Mouse (Mus musculus) embryo, embryonic 11 days (tissue): ENCODE data around the gene Iqsec1.
A peak's percentile ranks its signal among the peaks of the same experiment; 100 is the strongest.

Experiments used
- DNase-seq: peaks from one replicate; pipeline ENCODE4 v3.0.0-alpha.2; 2015

Iqsec1 gene

DNA sequence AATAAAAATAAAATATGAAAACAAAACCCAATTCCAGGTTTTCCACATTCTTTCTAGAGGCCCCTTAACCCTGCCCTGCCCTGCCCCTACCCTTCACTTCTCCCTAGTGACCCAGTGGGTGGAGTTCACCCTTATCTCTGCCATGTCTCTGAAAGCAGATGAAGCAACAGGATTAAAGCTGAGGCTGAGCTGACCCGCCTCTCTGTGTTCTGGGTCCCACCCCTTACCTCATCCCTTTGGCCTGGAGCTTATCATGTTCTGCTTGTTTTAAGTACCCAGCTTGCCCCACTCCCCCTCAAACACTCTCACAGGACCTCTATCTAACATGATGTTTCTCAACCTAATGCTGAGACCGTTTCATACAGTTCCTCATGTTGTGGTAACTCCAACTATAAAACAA, 238.4 kb downstream of the Iqsec1 start:
- no peak for DNase-seq

DNA sequence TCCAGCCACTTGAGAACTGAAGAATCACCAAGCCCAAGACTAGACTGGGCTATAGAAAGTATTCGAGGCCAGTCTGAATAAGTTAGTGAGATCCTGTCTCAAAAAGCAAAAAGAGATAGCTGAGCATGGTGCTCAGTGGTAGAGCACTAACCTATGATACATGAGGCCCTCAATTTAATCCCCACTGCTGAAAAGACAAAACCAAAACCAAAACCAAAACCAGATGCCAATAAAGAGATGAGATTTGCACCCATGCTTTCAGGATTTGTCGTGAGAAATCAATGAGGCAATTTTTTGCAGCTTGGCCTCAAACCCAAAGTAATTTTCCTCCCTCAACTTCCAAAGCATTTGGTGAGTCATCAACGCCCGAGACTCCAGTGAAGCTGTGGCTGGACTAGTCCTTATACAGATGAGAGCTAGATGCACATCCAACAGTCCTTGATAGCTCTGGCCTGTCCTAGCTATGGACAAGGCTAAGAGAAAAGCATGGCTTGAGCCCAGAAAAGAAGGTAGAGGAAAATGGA, 239.0 kb downstream of the Iqsec1 start:
- no peak for DNase-seq

DNA sequence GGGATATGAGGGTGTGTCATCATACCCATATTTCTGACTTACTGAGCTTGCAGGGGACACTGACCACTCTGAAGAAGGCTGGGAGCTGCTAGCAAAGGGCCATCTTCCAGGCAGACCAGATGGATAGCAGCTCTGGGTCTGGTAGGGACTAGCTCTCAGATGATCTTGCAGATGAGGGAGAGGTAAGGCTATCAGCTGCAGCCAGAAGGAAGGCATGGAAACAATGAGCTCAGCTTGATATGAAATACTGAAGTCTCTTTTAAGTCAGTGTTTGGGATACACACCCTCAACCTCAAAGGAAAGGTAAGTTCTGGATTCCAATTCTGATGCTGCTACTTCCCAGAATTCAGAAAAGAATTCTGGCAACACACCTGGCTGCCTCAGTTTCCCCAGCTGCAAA, 239.5 kb downstream of the Iqsec1 start:
- no peak for DNase-seq

DNA sequence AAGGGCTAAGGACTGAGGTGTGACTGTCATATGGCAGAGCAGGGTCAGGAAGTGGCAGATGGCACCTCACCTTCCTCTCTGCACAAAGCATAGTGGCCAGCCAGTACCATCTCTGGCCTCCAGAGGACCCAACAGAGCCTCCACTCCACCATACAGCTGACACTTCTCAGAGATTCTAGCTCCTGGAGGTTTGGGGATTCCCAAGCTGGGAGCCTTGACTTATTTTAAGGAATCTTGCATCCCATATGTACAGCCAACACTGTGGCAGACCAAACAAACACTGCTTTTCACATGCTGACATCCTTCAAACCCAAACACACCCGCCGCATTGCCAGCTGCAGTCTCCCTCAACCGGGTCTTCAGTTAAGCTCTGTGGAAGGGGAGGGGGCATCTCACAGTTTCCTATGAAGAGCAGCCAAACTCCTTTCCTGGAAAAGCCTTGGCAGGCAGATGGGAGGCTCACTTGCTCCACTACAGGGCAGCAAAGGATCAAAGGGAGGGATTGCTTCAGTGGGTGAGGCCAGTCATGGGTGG, 242.1 kb downstream of the Iqsec1 start:
- no peak for DNase-seq

DNA sequence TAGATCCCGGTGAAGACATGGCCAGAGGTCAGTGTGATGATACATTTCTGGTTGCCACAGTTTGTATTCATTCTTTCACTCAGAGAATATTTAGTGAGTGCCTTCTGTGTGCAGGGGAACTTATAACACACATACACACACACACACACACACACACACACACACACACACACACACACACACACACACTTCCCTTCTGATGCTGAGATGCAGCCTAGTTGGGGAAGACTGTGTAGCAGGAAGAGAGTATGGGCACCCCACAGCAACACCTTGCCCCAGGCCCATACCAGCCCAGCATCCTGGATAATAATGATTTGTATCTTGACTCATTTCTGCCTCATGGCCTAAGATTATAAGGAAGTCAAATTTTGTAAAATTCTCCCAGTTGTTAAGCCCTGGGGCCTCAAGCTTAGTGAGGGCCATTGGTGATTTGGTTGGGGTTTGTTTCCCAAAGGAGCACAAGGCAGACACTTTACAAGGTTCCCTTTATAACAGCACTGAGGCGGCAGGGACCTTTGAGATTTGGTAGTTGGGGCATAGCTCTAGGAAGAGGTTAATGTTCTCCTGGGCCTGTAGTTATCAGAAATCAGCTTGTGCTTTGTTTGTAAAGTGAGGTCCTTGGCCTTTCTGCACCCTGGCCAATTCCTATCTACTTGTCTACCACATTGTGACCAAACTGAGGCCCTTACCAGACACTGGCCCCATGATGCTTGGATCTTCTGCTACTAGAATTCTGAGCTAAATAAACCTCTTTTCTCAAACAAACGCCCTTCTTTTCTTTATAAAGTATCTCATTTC, 242.9 kb downstream of the Iqsec1 start:
- DNase-seq, result no peak

DNA sequence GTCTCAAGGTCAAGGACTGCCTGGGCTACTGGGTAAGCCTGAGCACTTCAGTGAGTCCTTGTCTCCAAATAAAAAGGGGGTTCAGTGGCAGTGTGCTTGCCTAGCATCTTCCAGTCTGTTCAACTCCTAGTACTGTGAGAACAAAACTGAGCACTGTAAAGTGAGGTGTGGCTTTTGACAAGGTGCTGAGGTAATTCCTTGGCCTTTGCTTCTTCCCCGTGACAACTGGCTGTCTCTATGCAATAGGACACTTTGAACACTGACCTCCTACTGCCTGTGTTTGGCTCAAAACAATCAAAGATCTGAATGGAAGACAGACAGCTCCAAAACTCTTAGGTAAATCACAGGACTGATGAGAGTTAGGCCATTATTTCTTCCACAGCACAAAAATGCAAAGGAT, 246.0 kb downstream of the Iqsec1 start:
- DNase-seq, result no peak

DNA sequence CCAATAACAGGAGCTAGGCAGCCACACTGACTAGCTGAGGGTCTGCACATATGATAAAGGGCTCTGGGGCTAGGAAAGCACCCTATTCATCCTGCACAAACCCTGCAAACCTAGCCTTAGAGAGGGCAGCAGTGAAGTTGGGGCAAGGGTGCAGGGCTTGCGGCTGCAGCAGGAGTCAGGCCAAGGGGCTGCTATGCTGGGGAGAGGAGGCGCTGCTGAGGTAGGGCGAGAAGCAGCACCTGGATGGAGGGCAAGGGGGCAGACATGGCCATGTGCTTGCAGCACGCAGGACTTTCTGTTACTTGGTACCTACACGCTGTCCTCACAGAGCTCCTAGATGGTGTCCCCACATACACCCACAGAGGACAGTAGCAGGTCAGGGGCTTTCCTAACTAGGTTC, 246.8 kb downstream of the Iqsec1 start:
- DNase-seq, result no peak

DNA sequence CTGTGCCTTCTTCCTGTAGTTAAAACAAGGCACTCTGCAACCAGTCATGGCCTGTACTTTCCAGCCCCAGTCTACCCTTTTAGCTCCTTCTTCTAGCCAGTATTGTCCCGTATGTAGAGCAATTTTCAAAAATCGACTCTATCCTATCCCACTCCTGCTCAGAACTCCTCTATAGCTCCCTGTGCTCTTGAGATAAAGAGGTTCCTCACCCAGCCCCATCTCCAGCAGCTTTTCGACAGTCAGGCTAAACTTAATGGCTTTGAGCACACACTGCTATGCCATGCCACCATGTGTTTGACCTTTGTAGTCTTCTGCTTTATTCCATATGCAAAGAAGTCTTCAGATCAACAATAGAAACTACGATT, 247.4 kb downstream of the Iqsec1 start:
- DNase-seq, result no peak

DNA sequence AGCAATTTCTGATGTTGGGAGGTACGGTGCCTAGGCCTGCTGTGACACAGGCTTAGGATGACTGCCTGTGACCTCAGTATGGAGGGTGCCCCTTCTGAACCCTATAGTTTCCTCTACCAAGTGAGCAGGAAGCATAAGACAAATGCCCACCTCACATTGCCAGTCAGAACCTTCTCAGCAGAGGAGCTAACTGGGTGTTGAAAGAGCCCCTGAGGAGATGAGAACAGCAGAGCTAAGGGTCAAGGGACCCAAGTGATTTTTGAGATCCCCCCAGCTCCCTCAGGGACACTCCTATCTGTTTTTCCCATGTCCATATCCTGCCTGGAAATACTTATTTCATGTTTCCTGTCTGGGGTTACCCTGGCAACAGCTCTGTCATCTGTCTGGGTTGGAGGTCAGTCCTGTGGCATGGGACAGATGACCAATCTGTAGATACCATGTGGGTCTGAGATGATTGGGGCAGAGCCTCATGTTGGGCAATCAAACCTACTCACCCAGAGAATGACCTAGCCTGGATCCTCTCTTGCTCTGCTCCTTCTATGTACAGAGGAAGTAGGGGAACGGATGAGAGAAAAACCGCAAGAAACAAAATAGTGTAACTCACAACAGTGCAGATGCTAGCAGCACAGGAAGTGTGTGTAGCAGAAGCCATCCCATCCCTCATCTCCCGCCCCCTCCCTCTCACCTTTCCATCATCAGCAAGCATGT, 248.0 kb downstream of the Iqsec1 start:
- DNase-seq, result no peak

DNA sequence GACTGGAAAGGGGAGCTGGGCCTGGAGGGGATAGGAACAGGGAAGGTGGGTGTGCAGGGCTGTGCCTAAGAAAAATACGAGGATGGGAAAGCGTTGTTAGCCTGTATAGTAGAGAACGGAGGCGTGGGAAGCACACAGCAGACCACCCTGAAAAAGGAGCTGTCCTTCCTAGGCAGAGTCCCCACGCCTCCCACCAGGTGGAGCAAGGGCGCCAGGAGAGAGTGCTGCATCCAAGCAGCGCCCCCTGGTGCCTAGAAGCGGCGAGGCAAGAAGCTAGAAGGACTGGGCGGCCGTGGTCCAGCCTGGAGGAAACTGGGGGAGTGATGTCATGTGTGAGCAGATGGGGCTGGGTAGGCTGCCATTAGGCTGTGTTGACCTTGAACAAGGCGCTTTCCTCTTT, 251.1 kb downstream of the Iqsec1 start:
- DNase-seq, result peak; percentile 94

DNA sequence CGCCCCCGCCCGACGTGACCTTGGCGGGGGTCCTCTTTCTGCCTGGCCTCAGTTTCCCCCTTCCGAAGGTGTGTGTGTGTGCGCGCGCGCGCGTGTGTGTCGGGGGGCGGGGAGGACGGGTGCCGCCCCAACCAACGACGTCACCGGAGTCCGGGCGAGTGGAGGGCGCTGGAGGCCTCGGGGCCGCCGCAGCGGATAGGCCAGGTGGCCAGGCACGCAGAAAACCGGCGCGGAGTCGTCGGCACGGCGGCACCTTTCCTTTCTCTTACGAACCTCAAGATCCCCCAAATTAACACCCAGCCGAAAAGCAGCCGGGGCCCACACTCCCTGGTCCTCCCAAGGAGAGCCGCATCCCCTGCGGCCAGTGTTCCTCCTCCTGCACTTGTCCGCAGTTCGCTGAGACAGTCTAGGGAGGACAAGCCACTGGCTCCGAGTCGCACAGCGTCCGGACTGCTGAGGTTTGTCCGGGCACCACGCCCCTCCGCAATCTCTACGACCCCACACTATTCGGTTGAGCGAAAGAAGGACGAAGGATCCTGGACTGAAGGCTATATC, 251.7 kb downstream of the Iqsec1 start:
- DNase-seq, result peak; percentile 73

DNA sequence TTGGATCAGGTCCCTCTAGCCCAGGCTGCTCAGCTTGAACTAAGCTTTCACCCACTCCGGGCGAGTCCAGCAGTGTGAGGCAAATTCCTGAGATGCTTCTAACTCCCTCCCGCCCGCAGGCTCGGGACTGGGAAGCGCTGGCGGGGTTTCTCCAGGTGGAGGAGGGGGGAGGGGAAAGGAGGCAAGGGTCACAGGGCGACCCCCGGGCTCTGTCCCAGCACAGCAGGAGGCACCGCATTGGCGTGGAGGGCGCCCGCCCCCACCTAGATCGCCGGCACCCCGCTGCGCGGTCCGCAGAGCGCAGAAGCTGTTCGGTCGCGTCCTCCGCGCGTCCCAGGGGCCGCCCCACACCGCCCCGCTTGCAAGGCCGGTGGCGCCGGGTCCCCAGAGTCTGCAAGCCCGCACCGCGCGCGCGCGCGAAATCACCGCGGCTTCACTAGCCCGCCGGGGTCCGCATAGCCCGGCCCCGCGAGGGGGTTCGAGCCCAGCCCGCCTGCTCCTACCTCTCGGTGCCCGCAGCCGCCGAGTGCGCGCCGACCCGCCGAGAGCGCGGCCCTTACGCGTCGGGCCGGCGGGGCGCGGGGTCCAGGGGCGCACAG, 252.3 kb downstream of the Iqsec1 start:
- peak; percentile 72 for DNase-seq

DNA sequence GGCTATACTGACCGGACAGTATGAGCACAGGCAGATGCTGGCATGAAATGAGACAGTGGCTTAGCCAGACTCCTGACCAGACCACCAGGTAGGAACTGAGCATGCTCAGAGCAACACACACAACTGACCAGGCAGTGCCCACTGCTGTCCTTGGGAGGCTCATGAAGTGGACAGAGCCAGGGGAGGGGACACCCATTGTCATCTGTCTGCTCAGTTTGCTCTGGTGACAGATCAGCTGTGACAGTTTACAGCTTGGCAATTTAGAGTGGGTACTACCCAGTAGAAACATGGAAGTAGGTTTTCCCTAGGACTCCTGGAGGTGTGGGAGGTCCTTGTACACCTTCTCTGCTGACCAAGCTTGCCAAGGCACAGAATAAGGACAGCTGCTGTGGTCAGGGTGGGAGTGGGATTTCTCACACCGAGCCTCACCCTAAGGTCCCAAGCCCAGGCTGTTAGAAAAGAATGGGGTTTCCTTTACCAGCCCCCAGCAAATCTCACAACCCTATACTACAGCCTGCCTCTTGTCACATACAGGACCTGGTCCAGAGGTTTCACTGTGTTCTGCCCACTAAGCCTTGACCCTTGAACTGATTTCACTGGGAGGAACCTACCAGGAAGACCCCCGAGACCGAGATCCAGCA, 253.0 kb downstream of the Iqsec1 start:
- no peak for DNase-seq

DNA sequence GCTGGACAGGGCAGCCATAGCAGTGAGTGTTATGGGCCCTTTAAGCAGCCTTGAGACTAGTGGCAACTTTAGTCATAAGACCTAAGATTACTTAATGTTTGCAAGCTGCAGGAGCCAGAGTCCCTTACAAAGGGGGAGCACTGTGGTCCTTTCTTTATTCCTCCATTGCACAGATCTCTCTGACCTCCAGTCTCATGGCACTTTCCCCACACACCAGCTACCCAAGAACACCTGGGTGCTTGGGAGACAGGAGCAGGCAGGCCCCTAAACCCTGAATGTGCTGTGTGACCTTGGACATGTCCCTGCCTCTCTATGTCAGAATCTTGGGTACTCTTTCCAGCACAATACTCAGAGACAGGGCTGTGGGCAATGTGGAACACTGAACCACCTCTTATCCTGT, 253.7 kb downstream of the Iqsec1 start:
- DNase-seq, result no peak

DNA sequence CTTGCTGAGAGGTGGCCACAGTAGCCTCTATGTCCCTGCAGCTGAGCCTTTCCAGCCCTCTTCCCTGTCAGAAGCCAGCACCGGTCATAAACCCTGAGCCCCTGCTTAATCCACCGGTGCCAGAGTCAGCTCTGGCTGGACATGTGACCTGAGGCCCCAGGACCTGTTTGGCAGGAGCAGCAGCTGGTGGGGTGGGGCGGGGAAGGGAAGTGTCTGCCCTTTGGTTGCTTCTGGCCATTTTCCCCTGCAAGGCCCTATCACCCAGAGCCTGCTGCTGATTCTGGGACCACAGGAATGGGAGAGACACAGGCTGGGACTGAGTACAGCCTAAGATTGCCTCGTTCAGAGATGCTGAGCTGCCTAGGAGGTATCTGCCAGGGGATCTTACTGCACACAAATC, 257.2 kb downstream of the Iqsec1 start:
- peak; percentile 35 for DNase-seq

DNA sequence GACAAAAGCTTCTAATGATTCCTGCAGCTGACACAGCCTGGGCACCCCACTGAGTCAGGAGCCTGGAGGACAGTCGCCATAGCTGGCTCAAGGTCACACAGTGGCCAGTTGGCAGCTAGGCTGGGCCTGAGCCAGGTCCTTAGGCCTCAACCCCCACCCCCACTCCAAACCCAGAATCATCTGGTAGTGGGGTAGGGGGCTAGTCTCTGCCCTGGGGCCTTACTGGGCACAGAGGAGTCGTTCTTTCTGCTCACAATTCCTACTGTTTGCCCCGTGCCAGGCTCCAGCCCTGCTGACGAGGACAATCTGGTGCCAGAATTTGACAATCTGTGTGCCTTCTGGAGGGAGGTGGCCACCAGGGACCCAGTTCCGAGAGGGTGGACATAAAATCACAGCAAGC, 258.7 kb downstream of the Iqsec1 start:
- no peak for DNase-seq

DNA sequence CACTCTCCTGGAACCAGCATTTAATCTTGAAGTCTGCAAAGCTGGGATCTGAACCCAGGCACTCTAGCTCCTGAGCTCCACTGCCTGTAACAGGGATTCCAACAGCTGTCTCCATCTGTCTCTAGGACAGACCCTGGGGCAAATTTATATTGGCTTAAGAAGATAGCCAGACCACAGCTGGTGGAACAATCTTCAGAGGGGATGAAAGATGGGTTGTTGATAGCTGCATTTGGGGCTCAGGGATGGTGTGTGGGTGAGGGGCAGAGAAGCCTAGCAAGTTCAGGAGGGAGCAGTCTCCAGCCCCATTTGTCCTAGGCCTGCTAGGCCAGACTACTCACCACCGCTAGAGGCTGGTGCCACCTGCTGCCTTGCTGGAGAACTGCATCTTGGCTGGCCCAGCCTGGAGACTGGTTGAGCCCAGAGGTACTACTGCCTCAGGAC, 260.0 kb downstream of the Iqsec1 start:
- DNase-seq, result peak; percentile 85

DNA sequence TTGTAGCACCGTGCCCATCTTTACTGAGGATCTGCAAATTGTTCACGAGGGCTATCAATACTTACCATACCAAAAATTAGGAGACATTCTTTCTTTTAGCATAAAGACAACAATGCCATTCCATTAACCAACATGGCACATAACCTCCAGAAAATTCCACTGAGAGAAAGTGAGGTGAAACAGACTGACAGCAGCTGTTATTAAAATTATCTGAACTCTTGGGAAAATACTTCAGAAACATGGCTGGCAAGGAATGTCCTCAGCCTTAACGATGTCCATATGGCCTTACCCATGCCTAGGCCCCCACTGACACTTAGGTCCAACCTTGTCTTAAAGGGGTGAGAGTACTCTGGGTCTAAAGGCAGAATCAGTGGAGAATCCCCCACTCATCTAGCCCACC, 260.7 kb downstream of the Iqsec1 start:
- no peak for DNase-seq

DNA sequence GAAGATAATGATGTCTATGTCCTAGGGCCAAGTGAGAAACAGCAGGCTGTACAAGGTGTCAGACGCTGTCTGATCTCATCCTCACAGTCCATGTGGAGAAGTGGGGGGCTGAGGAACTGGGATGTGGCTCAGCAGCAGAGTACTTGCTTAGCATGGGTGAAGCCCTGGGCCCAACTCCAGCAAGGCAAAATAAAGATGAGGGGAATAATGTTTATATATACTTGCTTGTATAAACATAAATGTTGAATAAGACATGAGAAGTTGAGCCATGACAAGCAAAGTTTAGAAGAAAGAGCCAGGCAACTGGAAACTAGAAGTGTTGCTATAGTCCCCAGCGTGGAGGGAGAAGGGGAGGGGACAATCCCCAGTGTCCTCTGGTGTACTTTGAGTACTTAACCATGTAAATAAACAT, 261.8 kb downstream of the Iqsec1 start:
- no peak for DNase-seq

DNA sequence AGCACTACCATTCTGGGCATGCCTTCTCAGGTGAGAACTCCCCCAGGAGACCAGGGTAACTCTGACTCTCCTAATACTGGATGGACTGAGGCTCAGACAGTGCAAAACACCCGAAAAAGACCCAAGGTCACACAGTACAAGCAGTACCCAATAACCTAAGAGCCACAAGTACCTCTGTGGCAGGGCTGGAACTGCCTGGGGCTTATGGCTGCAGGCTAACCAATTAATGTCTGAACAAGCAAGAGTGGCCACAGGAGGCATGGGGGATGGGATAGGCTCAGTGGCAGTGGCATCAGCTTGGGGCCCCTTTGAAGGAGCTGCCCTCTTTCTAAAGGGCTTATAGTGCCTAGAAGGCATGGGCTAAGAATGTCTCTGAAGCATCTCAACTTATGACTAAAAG, 263.0 kb downstream of the Iqsec1 start:
- no peak for DNase-seq

DNA sequence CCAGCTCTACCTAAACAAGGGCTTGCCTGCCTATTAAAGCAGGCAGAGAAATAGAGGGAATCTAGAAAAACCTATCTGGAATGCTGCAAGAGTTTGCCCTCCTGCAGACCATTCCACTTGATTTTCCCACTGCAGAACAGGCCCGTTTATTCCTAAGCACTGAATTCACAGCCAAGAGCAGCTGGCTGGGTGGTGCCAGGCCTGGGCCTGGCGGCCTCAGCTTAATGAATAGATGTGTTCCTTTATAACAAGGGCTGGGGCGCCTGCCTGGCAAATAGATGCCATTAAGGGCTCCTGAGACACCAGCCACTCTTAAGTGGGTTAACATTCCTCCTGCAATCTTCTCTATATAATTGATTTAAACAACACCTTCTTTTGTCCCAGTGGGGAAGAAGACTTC, 265.5 kb downstream of the Iqsec1 start:
- DNase-seq, result no peak

DNA sequence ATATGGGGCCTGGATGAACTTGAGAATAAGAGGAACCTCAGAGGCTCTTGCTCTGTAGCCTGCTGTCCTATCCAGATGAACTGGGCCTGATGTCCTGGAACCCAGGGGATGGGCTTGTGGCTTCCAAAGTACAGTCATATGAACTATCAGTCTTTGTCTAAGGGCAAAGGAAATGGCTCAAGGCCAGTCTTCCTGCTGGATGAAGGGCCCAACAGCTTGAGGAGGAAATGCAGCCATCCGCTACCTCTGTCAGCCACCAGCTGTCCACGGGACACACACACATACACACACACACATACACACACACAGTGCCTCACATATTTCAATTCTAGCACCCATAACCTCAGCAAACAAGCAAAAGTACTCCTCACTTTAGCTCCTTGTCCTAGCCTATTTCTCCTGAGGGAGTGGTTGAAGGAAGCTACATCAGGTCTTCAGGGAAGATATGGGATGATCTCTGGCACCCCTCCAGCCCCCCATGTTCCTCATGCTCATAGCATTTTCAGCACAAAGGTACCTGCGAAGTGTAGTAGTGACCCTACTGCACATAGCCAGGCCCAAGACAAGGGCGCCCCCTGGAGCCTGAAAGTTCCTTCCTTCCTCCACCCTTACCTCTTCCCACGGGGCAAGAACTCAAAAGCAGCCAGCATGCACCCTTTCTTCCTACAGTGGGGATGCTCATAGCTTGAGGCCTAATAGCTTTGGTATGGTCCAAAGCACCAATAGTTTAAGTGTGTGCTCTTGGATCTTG, 267.3 kb downstream of the Iqsec1 start:
- DNase-seq, result no peak
